In the genomic region with DNA sequence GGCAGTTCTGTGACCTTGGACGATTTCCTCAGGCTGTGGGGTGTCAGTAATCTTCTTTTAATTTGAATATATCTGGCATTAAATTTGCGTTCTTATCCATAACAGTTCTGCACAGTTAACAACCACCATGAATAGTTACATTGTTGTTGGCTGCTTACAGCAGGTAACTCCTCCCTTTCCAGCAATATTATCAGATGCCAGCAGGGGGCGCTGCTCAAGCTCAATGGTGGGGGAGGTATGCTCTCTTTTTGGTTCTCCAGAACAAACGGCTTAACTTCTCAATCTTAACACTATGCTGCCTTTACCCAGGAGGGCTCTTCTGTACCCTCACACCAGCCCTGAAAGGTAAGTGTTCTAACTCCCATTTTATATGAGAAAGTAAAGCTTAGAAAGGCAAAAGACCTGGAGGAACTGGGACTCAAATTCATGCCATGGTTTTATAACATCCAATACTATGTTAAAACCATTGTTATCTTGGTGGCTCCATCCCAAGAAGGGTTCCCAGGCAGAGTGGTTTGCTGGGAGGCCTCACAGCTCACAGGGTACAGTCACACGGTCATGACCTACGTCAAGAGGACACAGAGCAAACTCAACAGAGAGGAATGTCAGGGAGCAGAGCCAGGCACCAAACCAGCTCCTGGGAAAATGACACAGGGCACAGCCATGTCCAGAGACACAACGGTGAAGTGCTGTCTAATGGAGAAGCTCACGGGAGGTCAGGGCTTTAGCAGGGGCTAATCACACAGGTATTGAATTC, we compare ENCODE assay signal across 9 mouse cellular contexts. TPM values are rescaled to one million over a fixed set of nuclear protein-coding genes. Genes with fewer than 3 reads are reported as not detected.
DNase-seq lines count a peak whose midpoint lies in the region; ATAC-seq lines count a peak whose summit lies in the region.
"Had no signal": no experiment of that assay in that cellular context is flagged by ENCODE, and none has a peak within 500 bp of the region (broad histone marks: within the 10 kb centered on the region; RNA-seq: fewer than 3 reads in every experiment).

No protein-coding gene starts in this region.

- H3K4me1 ChIP-seq in hindbrain, embryonic 14.5 days (replicated peaks; ENCODE audit: control insufficient read depth, insufficient read depth, low read length): peaks cover 56% of the 10 kb centered on the region
- H3K4me1 ChIP-seq in midbrain, embryonic 13.5 days (replicated peaks): peaks cover 100% of the 10 kb centered on the region

- H3K4me2 ChIP-seq in hindbrain, embryonic 14.5 days (replicated peaks): peak overlapping the region; percentile 38
- H3K4me2 ChIP-seq in midbrain, embryonic 13.5 days (replicated peaks): peak overlapping the region; percentile 44

- intact Hi-C loops in left cerebral cortex, postnatal 4 days (cut with DNase I): no loop called here

- no peak for ATAC-seq in CD4-positive, CD25-positive, alpha-beta regulatory T cell, adult 4 months
- ATAC-seq in frontal cortex, adult (ENCODE audit: low TSS enrichment): peak; percentile 75
- no peak for ATAC-seq in hindbrain, embryonic 14.5 days (ENCODE audit: low FRiP score)
- ATAC-seq in midbrain, embryonic 13.5 days: no peak

- H3K36me3 ChIP-seq in hindbrain, embryonic 14.5 days (replicated peaks; ENCODE audit: control insufficient read depth, insufficient read depth): no peaks in the 10 kb centered on the region
- peaks cover 16% of the 10 kb centered on the region for H3K36me3 ChIP-seq in midbrain, embryonic 13.5 days

- peak overlapping the region; percentile 52 for H3K9ac ChIP-seq in hindbrain, embryonic 14.5 days
- no peak overlapping the region; the same call in 1 of the 2 replicates for H3K9ac ChIP-seq in midbrain, embryonic 13.5 days (replicated peaks)

- H3K4me3 ChIP-seq in hindbrain, embryonic 14.5 days (replicated peaks; ENCODE audit: low read length): 0 out of 2 replicates have a peak overlapping the region, but pooled peaks have one; percentile 5
- H3K4me3 ChIP-seq in midbrain, embryonic 13.5 days (replicated peaks): no peak overlapping the region; the same call in 1 of the 2 replicates

- peak overlapping the region; percentile 94 for H3K27ac ChIP-seq in hindbrain, embryonic 14.5 days
- H3K27ac ChIP-seq in midbrain, embryonic 13.5 days: peak overlapping the region; percentile 98

- H3K9me3 ChIP-seq in hindbrain, embryonic 14.5 days (ENCODE audit: control insufficient read depth, low read length): no peaks in the 10 kb centered on the region
- H3K9me3 ChIP-seq in midbrain, embryonic 13.5 days: no peaks in the 10 kb centered on the region

- WGBS in hindbrain, embryonic 14.5 days: 41% methylated on average over 8 of the region's 8 CpGs
- 41% methylated on average over 8 of the region's 8 CpGs for WGBS in midbrain, embryonic 13.5 days

- H3K27me3 ChIP-seq in hindbrain, embryonic 14.5 days (ENCODE audit: control insufficient read depth, insufficient read depth, low read length): no peaks in the 10 kb centered on the region
- H3K27me3 ChIP-seq in midbrain, embryonic 13.5 days: peaks cover 5% of the 10 kb centered on the region

- DNase-seq in CD4-positive, CD25-positive, alpha-beta regulatory T cell, adult 2 months (ENCODE audit: low read depth, low spot score): peak; percentile 62
- DNase-seq in c-Kit-positive CD71-positive TER-119-negative erythroid progenitor cells, embryonic 14.5 days (ENCODE audit: low read depth): peak; percentile 33
- peak; percentile 83 for DNase-seq in hindbrain, embryonic 14.5 days (ENCODE audit: low spot score)
- DNase-seq in left cerebral cortex, postnatal 4 days: peak; percentile 86
- peak; percentile 25 to 36 for DNase-seq in spleen, postnatal 36 days (ENCODE audit: low spot score in 2 of 2)

RNA-seq across cellular contexts. Expression of a gene that starts 6.5 kb away (rescaled TPM):
- polyA plus RNA-seq in CD4-positive, CD25-positive, alpha-beta regulatory T cell, adult 4 months (2017; shearing (Covaris generic)): not detected
- polyA plus RNA-seq in hindbrain, embryonic 14.5 days (2014; fragmentation: Nextera tagmentation; extraction: Ambion mirVana): 53.9 and 60.9 TPM in 2 replicates
- total RNA-seq in left cerebral cortex, postnatal 4 days (2021): 10 to 100 TPM; 35.5 to 36.2 TPM
- 69.9 and 83.3 TPM in 2 replicates for polyA plus RNA-seq in midbrain, embryonic 13.5 days (2015; fragmentation: Nextera tagmentation; extraction: Ambion mirVana)
- polyA plus RNA-seq: C2C12 had no signal

RNA-seq across cellular contexts. Expression of a gene that starts 21.4 kb away (rescaled TPM):
- 10 to 100 TPM in 1 of 2 experiments, 1 to 10 TPM in 1; 4.3 to 10.2 TPM for polyA plus RNA-seq in CD4-positive, CD25-positive, alpha-beta regulatory T cell, adult 4 months (2017; shearing (Covaris generic))
- 9.6 and 10.8 TPM in 2 replicates for polyA plus RNA-seq in hindbrain, embryonic 14.5 days (2014; fragmentation: Nextera tagmentation; extraction: Ambion mirVana)
- 10 to 100 TPM; 27.9 to 28.0 TPM for total RNA-seq in left cerebral cortex, postnatal 4 days (2021)
- 15.8 and 17.6 TPM in 2 replicates for polyA plus RNA-seq in midbrain, embryonic 13.5 days (2015; fragmentation: Nextera tagmentation; extraction: Ambion mirVana)
- polyA plus RNA-seq: C2C12 had no signal

RNA-seq across cellular contexts. Expression of a gene that starts 28.2 kb away (rescaled TPM):
- polyA plus RNA-seq in CD4-positive, CD25-positive, alpha-beta regulatory T cell, adult 4 months (2017; shearing (Covaris generic)): under 1 TPM in 1 of 2 experiments, not detected in 1; 0.27 TPM
- 0.23 and 0.50 TPM in 2 replicates for polyA plus RNA-seq in hindbrain, embryonic 14.5 days (2014; fragmentation: Nextera tagmentation; extraction: Ambion mirVana)
- total RNA-seq in left cerebral cortex, postnatal 4 days (2021): under 1 TPM; 0.16 to 0.20 TPM
- 1.1 and 1.2 TPM in 2 replicates for polyA plus RNA-seq in midbrain, embryonic 13.5 days (2015; fragmentation: Nextera tagmentation; extraction: Ambion mirVana)
- polyA plus RNA-seq: C2C12 had no signal

Comparison
In these comparisons a context has a peak if more than half of its experiments do, and no peak if none do; other contexts are left out.
1. DNase-seq: peak in every context shown above with its lines; median percentile 86 in left cerebral cortex, postnatal 4 days; 83 in hindbrain, embryonic 14.5 days; 62 in CD4-positive, CD25-positive, alpha-beta regulatory T cell, adult 2 months; 33 in c-Kit-positive CD71-positive TER-119-negative erythroid progenitor cells, embryonic 14.5 days; 30 in spleen, postnatal 36 days.
2. RNA of a gene that starts 6.5 kb away (polyA plus RNA-seq): 69.9 to 83.3 TPM in midbrain, embryonic 13.5 days and 53.9 to 60.9 TPM in hindbrain, embryonic 14.5 days; not detected in CD4-positive, CD25-positive, alpha-beta regulatory T cell, adult 4 months; every median in the first group is over 10 times any median in the second.